Mouse (Mus musculus) embryo, embryonic 10 days (tissue): ENCODE data around the gene Kcna4.

Source experiments
- DNase-seq: peaks from one replicate; pipeline ENCODE4 v3.0.0-alpha.2; 2015; ENCODE audit warnings: low spot score

Gene Kcna4

GRCm38 (mm10) chr2:107289990-107290696, at the start of gene Kcna4:
Gene Kcna4, plus strand, starts transcription at chr2:107290639.
- peak; percentile 59 for DNase-seq

GRCm38 (mm10) chr2:107258091-107258490, 32.3 kb upstream of the Kcna4 start:
- no peak for DNase-seq

GRCm38 (mm10) chr2:107266251-107266650, 24.2 kb upstream of the Kcna4 start:
- no peak for DNase-seq

DNA sequence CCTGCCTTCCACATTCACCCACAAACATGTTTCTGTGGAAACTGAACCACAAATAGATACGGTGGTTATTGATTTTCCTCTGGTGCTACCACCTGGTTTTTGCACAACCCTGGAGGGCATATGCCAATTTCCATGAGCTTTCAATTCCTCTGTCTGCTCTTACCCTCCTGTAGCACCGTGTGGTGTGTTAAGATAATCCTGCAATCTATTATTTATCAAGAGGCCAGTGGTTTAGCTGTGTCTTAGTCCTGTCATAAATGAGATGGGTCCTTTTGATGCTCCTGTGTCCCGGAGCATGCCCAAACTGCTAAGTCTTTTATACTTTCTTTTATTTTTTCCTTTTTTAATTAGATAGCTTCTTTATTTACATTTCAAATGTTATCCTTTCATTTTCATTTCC, 20.4 kb upstream of the Kcna4 start:
- no peak for DNase-seq

DNA sequence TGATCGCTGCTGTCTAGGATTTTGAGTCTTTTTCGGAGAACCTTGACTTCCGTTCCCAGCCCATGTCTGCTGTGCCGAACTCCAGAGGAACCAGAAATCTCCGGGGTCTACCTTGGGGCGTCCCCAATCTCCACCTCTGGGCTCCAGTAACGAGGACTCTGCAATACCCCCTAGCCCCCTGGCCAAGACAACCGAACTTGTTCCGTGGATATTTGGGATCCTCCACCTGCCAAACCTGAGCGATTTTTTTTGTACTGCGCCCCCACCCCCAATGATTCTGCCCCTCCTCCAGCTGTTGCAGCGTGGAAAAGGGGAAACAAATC, 219 bp downstream of the Kcna4 start:
- no peak for DNase-seq

DNA sequence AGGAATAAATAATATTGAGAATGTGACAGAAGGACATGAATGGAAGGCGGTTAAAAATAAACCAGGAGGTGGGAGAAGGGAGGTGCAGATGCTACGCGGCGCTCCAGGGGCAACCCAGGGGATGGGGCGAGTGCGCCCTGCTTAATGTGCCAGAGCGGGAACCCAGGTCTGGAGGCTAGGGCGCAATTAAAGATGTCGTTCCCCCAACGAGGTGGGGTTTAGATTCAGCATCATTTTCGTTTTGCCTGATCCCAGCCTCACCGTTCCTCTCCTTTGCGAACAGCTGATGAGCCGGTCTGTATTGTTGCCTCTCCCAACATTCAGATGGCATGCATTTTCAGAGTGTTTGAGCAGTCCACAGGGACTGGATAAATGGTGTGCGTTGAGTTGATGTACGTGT, 703 bp downstream of the Kcna4 start:
- DNase-seq: peak; percentile 11

GRCm38 (mm10) chr2:107294521-107294920, 4.1 kb downstream of the Kcna4 start:
- DNase-seq: no peak

- DNase-seq: no peak
Measured at GRCm38 (mm10) chr2:107301886-107302285, 11.4 kb downstream of the Kcna4 start.

- DNase-seq: no peak
Measured at GRCm38 (mm10) chr2:107304707-107305106, 14.3 kb downstream of the Kcna4 start.

- DNase-seq: no peak
Measured at GRCm38 (mm10) chr2:107306077-107306476, 15.6 kb downstream of the Kcna4 start.

DNA sequence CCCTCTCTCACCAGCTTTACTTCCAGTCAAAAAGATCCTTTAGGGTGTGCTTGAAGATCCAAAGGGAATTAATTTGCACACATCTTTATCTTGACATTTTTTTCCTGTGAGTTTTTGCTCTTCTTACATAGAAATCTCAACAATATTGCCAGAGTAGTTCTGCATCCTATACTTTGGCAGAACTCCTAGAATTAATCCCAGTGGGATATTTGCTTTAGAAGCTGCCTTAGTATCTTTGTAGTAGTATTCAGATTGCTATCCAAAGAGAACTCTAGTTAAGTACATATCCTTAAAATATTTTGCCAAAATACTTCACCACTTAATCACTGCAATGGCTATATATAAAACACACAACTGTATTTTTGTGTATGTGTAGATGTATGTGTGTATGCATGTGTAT, 28.2 kb downstream of the Kcna4 start:
- no peak for DNase-seq

GRCm38 (mm10) chr2:107321596-107322226, 31.3 kb downstream of the Kcna4 start:
- DNase-seq: no peak

GRCm38 (mm10) chr2:107324090-107324489, 33.7 kb downstream of the Kcna4 start:
- DNase-seq: no peak

DNA sequence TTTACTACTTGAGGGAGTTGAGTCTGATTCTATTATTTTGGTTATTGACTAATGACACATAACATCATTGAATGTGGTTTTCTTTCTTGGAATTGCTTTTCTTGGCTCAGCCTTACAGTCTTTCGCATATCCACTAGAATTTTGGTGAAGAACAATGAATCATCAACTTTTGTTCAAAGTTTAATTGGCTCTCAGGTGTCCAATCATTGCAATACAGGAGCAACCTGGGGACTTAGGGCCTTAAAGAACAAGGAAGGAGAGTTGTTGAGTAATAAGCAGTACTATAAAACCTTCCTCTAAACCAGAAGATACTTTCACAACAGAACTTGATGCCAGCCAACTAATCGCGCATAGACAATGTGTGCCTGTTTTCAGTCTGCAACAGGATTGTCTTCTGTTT, 36.8 kb downstream of the Kcna4 start:
- DNase-seq: no peak

DNA sequence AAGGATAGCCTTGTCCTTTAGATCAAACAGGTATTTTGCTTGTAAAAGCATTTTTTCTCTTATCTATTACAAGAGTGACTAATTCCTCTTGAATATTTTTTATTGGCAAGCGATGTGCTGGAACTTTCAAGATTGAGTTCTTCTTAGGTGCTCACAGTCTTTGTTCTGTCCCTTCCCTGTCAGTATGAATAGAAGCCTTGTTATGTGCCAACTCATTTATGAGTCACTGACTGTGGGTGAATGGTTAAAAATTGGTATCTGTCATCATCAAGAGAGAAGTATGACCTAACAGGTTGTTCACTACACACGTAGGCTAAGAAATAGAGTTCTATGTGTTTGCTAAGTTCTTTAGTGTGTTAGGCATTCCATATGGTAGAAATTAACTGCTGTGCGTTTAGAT, 50.9 kb downstream of the Kcna4 start:
- DNase-seq: no peak

DNA sequence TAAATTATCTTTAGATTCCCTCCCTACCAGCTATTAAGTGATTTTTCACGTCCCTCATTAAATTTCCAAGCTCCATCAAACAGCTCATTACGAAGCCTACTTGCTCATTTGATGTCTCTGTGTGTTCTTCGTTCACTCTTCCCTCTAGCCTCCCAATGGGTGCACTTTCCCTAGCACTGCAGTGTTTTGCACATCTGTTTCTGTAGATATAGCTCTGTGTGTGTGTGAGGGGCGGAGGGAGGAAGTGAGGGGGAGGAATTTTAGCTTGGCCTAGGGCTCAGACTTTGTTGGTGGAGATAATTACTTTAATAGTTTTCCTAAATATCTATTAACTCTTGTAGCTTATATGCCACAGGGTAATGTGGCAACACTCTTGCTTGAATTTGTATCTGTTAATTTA, 54.4 kb downstream of the Kcna4 start:
- no peak for DNase-seq

DNA sequence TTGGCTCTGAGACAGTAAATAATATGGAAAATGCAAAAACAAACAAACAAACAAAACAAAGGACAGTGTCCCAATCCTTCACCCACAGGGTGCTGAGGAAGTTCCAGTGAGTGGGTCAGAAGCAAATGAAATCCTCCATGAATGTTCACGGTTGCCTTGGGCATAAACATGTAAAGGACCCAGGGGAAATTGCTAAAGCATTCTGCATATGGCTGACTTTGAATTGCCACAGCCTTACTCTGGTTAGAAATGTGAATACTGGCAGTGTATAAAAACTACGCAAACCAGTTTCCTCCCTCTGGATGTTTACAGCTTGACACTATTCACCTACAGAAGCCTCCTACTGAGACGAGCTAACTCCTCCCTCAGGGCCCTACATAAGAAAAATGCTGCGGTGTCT, 54.9 kb downstream of the Kcna4 start:
- DNase-seq: no peak
